Mouse (Mus musculus): ENCODE measurements at regions not wholly inside any gene's neighbourhood (a gene's known extent, or its start where the extent isn't known, plus 50 kb on each side); places are given as distances from the start of the nearest gene placed in this dataset.

GRCm38 (mm10) chr13:103513825-103514224 is 179.5 kb upstream of the Mast4 start:
- Histone ChIP-seq H3K36me3 (ENCODE audit: insufficient read depth, low read length) (no peaks in the 10 kb centered on the region), H3K4me2 (ENCODE audit: low read depth, low read length, poor library complexity, severe bottlenecking) (no peak overlapping the region), H3K27ac (ENCODE audit: low read depth, low read length) (no peak overlapping the region), H3K9ac (replicated peaks; ENCODE audit: low read length, poor library complexity, severe bottlenecking) (no peak overlapping the region), H3K4me3 (ENCODE audit: low read depth, low read length) (no peak overlapping the region), H3K27me3 (ENCODE audit: insufficient read depth, low read length) (no peaks in the 10 kb centered on the region), H3K9me3 (ENCODE audit: low read length) (0 out of 2 replicates have a peak, but pooled peaks cover 4% of the 10 kb centered on the region), H3K4me1 (ENCODE audit: insufficient read depth, low read length) (no peaks in the 10 kb centered on the region)
- ATAC-seq (ENCODE audit: low FRiP score) (no peak), DNase-seq (ENCODE audit: low spot score) (no peak)
- 77% methylated on average over 1 of the region's 1 CpGs for WGBS
- TF ChIP-seq CTCF (IDR thresholded peaks at IDR 0.05): no peak

DNA sequence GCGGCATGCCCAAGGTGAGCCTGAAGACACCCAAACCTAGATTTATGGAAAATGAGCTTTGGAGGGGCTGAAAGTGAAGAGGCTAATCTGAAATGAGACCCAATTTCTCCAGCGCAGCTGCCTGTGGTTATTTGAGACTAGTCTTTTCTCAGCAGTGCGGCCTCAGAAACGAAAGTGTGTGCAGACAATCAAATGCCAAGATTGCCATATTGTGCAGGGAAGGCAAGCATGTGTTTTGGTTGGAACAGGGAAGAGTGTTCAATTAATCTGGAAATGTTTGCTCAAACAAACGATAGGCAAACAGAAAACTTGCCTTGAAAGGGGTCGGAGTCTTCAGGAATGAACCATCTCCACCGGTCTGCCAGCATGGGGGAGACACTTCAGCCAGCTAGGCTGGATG is 178.2 kb upstream of the Mast4 start:
- Histone ChIP-seq H3K4me1 (ENCODE audit: insufficient read depth, low read length) (no peaks in the 10 kb centered on the region), H3K9me3 (ENCODE audit: low read length) (0 out of 2 replicates have a peak, but pooled peaks cover 4% of the 10 kb centered on the region), H3K9ac (replicated peaks; ENCODE audit: low read length, poor library complexity, severe bottlenecking) (no peak overlapping the region), H3K36me3 (ENCODE audit: insufficient read depth, low read length) (no peaks in the 10 kb centered on the region), H3K27me3 (ENCODE audit: insufficient read depth, low read length) (no peaks in the 10 kb centered on the region), H3K27ac (ENCODE audit: low read depth, low read length) (no peak overlapping the region), H3K4me3 (ENCODE audit: low read depth, low read length) (no peak overlapping the region), H3K4me2 (ENCODE audit: low read depth, low read length, poor library complexity, severe bottlenecking) (no peak overlapping the region)
- DNase-seq (ENCODE audit: low spot score): no peak
- no peak for ATAC-seq (ENCODE audit: low FRiP score)
- no peak for TF ChIP-seq CTCF (IDR thresholded peaks at IDR 0.05)
- WGBS: 86% methylated on average over 7 of the region's 7 CpGs

- Histone ChIP-seq H3K4me2 (ENCODE audit: low read depth, low read length, poor library complexity, severe bottlenecking) (no peak overlapping the region), H3K27me3 (ENCODE audit: insufficient read depth, low read length) (no peaks in the 10 kb centered on the region), H3K9ac (replicated peaks; ENCODE audit: low read length, poor library complexity, severe bottlenecking) (no peak overlapping the region), H3K4me3 (ENCODE audit: low read depth, low read length) (no peak overlapping the region), H3K9me3 (ENCODE audit: low read length) (0 out of 2 replicates have a peak, but pooled peaks cover 4% of the 10 kb centered on the region), H3K4me1 (ENCODE audit: insufficient read depth, low read length) (no peaks in the 10 kb centered on the region), H3K27ac (ENCODE audit: low read depth, low read length) (no peak overlapping the region), H3K36me3 (ENCODE audit: insufficient read depth, low read length) (no peaks in the 10 kb centered on the region)
- ATAC-seq (ENCODE audit: low FRiP score) (no peak), DNase-seq (ENCODE audit: low spot score) (no peak)
- TF ChIP-seq CTCF (IDR thresholded peaks at IDR 0.05): no peak
- 82% methylated on average over 7 of the region's 7 CpGs for WGBS
Observed at GRCm38 (mm10) chr13:103504987-103505386, 170.7 kb upstream of the Mast4 start.

- Histone ChIP-seq H3K4me2 (ENCODE audit: low read depth, low read length, poor library complexity, severe bottlenecking) (no peak overlapping the region), H3K9me3 (ENCODE audit: low read length) (no peaks in the 10 kb centered on the region), H3K4me3 (ENCODE audit: low read depth, low read length) (no peak overlapping the region), H3K27ac (ENCODE audit: low read depth, low read length) (no peak overlapping the region), H3K9ac (replicated peaks; ENCODE audit: low read length, poor library complexity, severe bottlenecking) (no peak overlapping the region), H3K4me1 (ENCODE audit: insufficient read depth, low read length) (no peaks in the 10 kb centered on the region), H3K36me3 (ENCODE audit: insufficient read depth, low read length) (no peaks in the 10 kb centered on the region), H3K27me3 (ENCODE audit: insufficient read depth, low read length) (no peaks in the 10 kb centered on the region)
- 86% methylated on average over 8 of the region's 8 CpGs for WGBS
- no peak for TF ChIP-seq CTCF (IDR thresholded peaks at IDR 0.05)
- no peak for DNase-seq (ENCODE audit: low spot score)
- ATAC-seq (ENCODE audit: low FRiP score): no peak
Observed at GRCm38 (mm10) chr13:103499376-103499775, 165.1 kb upstream of the Mast4 start.

DNA sequence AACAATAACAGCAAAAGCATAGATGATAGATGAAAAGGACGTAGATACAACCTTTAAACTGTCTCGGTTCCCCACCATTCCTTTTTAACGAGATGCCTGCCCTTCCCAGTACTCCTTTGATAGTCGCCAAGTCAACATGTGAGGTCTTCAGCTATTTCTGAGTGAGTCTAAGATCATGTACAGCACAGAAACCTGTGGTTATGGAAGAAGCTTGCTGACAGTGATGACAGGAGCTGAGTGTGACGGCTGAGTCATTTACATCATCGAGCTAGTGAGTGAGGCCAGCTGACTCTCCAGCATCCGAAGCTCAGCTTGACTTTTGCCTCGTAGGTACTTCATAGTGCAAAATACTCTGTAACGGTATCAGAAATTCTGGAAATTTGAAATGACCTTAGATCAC is 160.1 kb upstream of the Mast4 start:
- TF ChIP-seq CTCF (IDR thresholded peaks at IDR 0.05): no peak
- Histone ChIP-seq H3K4me1 (ENCODE audit: insufficient read depth, low read length) (no peaks in the 10 kb centered on the region), H3K9ac (replicated peaks; ENCODE audit: low read length, poor library complexity, severe bottlenecking) (no peak overlapping the region), H3K36me3 (ENCODE audit: insufficient read depth, low read length) (no peaks in the 10 kb centered on the region), H3K27me3 (ENCODE audit: insufficient read depth, low read length) (no peaks in the 10 kb centered on the region), H3K9me3 (ENCODE audit: low read length) (no peaks in the 10 kb centered on the region), H3K27ac (ENCODE audit: low read depth, low read length) (no peak overlapping the region), H3K4me2 (ENCODE audit: low read depth, low read length, poor library complexity, severe bottlenecking) (no peak overlapping the region), H3K4me3 (ENCODE audit: low read depth, low read length) (no peak overlapping the region)
- ATAC-seq (ENCODE audit: low FRiP score) (no peak), DNase-seq (ENCODE audit: low spot score) (no peak)
- 84% methylated on average over 9 of the region's 9 CpGs for WGBS

DNA sequence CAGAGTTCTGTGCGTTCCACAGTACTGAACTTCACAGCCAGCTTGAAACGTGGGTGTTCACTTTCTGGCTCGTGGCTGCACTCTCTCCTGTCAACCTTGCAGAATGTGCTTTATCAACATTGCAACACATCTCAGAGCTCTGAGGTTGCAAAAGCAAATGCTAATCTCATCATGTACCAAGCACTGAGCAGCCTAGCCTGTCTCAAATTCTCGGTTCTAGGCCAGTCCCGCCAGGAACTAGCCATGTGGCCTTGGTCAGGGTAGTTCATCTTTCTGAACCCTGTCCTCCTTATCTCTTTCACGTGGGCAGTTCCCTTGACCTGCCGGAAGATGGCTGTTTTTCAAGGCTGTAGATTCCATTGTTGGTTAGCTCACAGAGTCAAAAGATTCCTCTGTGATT is 159.3 kb upstream of the Mast4 start:
- Histone ChIP-seq H3K4me1 (ENCODE audit: insufficient read depth, low read length) (no peaks in the 10 kb centered on the region), H3K27me3 (ENCODE audit: insufficient read depth, low read length) (no peaks in the 10 kb centered on the region), H3K4me3 (ENCODE audit: low read depth, low read length) (no peak overlapping the region), H3K9me3 (ENCODE audit: low read length) (no peaks in the 10 kb centered on the region), H3K27ac (ENCODE audit: low read depth, low read length) (no peak overlapping the region), H3K36me3 (ENCODE audit: insufficient read depth, low read length) (no peaks in the 10 kb centered on the region), H3K9ac (replicated peaks; ENCODE audit: low read length, poor library complexity, severe bottlenecking) (no peak overlapping the region), H3K4me2 (ENCODE audit: low read depth, low read length, poor library complexity, severe bottlenecking) (no peak overlapping the region)
- WGBS: 87% methylated on average over 7 of the region's 7 CpGs
- ATAC-seq (ENCODE audit: low FRiP score) (no peak), DNase-seq (ENCODE audit: low spot score) (no peak)
- TF ChIP-seq CTCF (IDR thresholded peaks at IDR 0.05): no peak

Data from midbrain, postnatal 0 days (tissue).